Mouse (Mus musculus) c-Kit-positive CD71-positive TER-119-positive erythroid progenitor cells, embryonic 14.5 days (primary cell): ENCODE results near the gene Nkap.
"Not testable (repeated sequence)": the region's sequence is repeated elsewhere in the genome, so short reads cannot be mapped to it uniquely, and the experiment has no call there.

Experiments used
- DNase-seq: peaks from one replicate; pipeline ENCODE4 v3.0.0-alpha.2; 2013; ENCODE audit warnings: low spot score

Gene Nkap

DNA sequence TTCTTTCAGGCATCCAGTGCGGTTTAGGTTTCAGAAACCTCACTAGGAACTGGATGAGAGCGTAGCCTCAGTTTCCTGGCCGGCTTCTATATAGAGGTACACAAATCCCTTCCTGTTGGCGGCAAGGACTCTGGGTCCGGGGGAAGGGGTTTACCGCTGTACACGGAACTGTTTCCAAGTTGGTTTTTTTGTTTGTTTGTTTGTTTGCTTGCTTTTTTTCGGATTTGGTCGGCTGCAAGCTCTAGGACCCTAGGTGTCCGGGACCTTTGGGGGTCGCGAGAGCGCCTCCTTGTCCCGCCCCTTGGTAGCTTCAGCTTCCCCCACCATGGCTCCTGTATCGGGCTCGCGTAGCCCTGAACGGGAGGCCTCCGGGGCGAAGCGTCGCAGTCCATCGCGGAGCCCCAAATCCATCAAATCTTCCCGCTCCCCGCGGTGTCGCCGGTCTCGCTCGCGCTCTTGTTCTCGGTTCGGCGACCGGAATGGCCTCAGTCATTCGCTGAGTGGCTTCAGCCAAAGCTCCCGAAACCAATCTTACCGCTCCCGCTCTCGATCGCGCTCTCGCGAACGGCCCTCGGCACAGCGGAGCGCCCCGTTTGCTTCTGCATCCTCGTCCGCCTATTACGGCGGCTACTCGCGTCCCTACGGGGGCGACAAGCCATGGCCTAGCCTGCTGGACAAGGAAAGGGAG, at the start of gene Nkap:
Gene Nkap, plus strand, starts transcription at position 125 of the 688 bp plus-strand sequence.
- DNase-seq: peak; percentile 80

DNA sequence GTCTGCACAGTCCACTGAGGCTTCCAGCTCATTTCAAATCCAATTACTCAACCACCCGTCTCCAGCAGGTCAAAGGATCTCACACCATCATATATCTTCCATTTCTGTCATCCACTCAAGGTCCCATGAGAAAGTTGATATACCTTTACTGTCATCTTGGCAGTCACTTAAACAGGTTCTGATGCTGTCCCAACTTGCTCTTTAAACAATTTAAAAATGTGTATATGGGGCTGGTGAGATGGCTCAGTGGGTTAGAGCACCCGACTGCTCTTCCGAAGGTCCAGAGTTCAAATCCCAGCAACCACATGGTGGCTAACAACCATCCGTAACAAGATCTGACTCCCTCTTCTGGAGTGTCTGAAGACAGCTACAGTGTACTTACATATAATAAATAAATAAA, 46.2 kb upstream of the Nkap start:
- not testable (repeated sequence) for DNase-seq

DNA sequence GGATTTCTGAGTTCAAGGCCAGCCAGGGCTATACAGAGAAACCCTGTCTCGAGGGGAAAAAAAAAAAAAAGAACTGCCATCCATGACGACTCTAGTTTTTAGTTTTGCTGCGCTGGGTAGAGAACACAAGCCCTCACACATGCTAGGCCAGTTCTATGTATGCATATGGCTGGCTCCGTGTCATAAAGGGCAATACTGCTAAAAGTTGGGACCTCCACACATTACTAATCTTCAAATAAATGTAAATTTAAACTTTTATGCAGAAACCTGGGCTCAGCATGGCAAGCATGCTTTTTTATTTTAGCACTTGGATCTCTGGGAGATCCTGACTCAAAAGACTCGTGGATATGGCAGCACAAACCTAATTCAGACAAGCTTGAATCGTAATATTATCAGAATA, 45.4 kb upstream of the Nkap start:
- no peak for DNase-seq

DNA sequence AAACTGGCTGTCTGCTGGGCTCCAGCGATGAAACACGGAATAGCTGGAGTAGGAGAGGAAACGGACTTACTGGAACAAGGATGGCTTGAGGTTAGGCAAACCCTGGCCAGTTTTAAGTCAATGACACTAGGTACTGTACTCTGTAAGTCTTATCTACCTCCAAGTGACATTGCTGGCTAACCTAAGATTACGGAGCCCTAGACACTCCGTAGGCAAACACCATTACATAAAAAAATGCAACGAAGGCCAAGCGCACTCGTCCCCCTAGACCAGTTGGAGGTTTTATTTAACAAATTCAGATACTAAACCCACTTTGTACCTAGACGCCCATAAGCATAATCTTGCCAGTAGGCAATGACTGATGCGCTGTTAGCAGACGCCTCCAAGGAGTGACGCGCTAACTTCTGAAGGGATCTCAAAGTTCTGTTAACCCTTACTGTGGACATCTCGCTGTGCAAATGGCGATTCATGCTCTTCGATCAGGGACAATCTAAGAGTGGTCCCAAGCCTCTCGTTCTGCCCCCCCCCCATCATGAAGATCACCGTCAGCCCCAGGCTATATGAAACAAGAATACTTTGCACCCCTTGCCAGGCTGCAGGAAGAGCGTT, 42.2 kb upstream of the Nkap start:
- DNase-seq: peak; percentile 42

DNA sequence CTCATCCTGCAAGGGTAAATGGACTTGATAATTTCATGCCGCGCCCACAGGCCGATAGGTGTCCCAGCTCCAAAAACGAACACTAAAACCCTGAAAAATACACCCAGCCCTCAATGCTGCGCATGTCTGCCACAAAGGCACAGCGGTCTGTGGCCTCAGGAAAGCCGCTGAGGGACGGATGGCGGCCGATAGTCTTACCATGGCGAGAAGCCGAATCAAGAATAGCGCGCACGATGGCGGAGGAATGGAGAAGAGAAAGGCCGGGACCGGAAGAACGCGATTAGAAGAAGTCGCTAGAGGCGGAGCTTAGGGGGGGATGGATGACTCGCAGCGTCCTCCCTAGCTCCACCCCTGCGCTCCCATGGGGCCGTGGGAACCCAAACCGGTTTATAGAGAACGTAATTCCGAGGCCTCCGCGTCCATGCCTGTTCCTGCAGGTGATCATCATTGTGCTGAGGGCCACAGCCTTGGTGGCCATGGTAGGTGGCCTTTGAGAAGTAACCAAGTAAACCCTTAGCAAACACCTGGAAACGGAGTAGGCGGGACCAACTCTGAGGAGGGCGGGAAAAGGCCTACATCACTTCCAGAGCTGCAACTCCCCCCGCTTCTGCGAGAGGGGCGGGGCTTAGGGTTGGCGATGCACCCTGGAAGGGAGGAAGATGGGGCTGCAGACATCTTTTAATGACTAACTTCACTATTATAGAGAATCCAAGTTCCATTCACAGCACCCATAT, 41.5 kb upstream of the Nkap start, which contains the start of gene Rpl39:
Gene Rpl39, minus strand, starts transcription at position 476 of the 734 bp plus-strand sequence.
- DNase-seq: peak; percentile 82

DNA sequence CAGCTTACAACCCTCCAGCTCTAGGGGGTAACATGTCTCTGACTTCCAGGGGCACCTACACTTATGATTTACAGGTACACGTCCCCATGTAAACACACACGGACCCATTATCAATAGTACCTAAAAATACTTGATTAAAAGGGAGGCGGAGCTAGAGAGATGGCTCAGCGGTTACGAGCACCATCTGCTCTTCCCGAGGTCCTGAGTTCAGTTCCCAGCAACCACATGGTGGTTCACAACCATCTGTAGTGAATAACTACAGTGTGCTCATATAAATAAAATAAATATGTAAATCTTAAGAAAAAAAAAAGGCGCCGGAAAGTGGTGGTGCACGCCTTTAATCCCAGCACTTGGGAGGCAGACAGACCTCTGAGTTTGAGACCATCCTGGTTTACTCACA, 40.9 kb upstream of the Nkap start:
- DNase-seq: no peak

DNA sequence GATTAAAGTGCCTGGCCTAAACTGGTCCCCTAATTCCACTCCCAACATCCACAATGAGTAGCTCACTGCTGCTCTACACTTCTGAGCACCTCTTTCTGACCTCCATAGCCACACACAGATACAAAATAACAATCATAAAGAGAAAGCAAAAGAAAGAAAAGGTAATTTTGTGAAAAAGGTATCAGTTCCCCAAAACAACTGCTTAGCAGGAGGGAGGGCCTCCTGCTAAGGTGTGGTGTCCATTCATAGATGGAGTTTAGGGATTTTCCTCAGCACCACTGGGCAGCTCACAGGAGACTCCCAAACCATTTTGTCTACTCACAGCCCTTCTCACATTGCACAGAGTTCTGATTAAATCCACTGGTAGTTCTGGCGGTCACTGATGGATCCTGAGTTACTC, 37.8 kb upstream of the Nkap start:
- no peak for DNase-seq

DNA sequence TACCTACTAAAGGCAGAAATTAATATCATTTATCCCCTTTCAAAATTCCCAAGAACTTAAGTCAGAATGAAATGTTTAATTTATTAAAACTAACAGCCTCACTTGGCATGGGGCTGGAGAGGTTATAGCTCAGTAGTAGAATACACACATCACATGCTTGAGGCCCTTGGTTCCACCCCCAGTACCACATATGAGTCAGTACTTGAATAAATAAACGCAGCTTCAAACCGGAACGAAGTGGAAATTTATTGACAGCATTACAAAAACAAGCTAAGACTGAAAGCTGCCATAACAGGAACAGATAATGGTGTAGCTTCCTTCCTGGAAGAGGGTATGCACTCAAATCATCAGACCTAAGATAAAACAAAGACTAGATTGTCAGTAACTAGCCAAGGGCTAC, 35.1 kb upstream of the Nkap start:
- DNase-seq: no peak

DNA sequence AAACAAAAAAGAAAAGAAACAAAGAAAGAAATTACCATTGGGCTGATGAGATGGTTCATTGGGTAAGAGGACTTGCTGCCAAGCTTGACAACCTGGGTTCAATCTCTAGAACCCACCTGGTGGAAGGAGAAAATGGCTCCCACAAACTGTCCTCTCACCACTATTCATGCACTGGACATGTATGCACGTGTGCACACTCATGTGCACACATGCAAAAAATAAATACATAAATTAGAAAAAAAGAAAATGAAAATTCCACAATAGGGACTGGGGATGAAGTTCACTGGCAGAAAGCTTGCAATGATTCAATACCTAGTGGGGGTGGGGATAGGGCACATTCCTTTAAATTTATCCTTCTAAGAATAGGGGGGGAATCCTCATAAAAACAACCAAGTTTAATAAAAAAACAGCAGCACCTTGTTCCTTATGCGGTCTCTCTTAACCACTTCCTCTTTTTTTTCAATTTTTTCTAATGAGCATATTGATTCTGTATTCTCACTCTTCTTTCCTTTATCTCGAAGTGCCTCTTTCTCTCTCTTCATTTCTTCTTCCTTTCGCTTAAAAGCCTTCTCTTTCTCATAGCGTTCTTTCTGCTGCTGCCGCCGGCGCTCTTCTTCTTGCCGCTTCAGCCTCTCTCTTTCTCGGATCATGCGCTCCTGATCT, 31.4 kb upstream of the Nkap start:
- no peak for DNase-seq

DNA sequence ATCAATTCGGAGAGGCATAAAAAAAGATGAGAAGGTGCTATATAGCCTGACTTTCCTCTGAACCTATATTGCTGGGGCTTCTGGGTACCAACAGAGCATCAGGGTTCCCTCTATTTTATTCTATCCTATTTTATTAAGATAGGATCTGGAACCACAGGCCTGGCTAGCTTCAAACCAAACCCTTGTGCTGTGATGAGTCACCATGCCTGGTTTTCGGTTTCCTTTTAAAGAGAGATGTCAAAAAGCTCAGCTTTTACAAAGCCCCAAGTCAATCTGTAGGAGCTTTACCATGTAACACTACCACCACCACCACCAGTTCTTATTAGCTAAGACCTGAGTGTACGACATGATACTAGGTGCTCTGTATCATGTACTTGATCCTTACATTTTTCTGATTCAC, 27.9 kb upstream of the Nkap start:
- DNase-seq: no peak

DNA sequence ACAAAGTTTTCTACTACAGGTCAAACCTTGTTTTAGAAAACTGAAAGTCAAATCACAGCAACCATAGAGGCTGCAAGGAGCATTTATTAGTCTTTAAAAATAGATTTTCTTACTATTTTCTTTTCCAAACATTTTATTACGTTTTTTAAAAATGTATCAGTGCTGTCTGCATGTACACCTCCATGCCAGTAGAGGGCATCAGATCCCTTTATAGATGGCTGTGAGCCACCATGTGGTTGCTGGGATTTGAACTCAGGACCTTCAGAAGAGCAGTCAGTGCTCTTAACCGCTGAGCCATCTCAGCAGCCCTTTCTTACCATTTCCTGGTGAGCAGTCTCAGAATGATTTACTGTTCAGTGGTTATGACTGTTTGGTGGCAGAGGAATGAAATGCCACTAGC, 22.8 kb upstream of the Nkap start:
- no peak for DNase-seq

DNA sequence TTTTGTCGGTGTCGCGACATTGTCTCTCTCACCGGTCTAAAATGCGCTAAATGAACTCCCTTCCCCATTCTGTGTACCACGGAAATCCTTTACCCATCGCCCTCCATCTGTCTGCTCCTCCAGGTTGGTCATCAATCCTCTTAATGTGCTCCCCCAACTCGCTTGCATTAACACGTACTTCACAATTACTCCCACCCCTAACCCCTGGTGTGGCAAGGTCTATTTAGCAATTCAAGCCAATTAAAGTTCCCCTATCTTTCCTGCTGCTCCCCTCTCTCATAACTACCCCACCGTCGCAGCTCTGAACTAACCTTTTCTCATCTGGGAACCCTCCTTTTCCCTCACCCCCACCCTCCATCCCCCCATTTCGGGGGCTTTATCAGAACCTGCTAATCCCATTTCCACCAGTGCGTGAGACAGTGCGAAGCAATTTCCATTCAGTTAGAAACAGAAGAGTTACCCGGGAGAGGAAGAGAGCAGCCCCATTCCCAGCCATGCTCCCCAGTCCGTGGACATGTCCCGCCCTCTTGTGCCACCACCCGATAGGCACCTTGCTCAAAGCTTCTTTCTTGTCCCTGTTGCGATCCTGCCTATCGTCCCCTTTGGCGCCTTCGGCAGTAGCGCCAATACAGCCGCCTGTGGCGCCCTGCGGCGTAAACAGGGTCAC, 16.9 kb upstream of the Nkap start:
- no peak for DNase-seq

DNA sequence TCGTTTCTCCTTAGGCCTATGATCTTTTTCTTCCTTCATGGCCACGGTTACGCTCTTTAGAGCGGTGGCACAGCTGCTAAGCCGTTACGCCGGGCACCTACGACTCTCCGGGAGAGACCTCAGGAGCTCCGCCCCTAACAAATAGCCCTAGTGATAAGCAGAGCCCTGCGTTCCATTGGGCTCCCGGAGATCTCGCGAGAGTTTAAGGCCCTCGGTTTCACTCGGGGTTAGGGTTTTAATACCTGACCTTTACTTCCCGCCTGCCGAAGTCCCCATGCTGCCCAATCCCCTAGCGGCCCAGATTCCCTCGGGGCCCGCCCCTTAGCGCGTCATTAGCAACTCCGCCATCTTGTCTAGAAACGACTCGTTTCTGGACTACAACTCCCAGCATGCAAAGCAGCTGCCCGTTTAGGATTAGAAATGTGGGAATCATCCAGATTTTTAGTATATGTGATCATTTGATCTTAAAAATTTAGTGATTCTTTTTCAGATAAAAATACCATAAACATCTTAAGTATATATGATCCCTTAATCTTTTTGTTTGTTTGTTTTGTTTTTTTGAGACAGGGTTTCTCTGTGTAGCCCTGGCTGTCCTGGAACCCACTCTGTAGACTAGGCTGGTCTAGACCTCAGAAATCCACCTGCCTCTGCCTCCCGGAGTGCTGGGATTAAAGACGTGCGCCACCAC, 16.3 kb upstream of the Nkap start, which contains the start of gene Upf3b:
Gene Upf3b, minus strand, starts transcription at position 130 of the 688 bp plus-strand sequence.
- peak; percentile 92 for DNase-seq

DNA sequence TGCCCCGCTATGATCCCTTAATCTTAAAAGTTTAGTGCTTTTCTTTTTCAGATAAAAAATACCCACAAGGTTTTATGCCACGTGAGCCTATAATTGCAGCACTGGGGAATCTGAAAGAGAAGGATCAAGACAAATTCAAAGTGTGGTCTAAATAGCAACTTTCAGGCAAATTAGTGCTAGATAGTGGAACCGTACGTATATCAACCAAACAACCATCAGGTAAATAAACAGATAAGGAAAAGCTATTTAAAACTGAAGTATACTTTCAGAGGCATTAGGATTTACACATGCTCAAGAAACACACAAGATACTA, 15.8 kb upstream of the Nkap start:
- DNase-seq: no peak

DNA sequence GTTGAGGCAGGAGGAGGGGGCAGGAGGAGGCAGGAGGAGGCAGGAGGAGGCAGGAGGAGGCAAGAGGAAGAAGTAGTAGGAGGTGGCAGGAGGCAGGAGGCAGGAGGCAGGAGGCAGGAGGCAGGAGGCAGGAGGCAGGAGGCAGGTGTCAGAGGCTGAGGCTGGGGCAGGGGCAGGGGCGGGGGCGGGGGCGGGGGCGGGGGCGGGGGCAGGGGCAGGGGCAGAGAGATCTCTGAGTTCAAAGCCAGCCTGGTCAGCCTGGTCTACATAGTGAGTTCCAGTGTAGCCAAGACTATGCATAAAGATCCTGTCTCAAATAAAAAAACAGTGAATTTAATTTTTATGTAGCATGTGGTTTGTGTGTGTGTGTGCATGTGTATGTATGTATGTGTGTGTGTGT, 9.5 kb upstream of the Nkap start:
- DNase-seq: no peak

DNA sequence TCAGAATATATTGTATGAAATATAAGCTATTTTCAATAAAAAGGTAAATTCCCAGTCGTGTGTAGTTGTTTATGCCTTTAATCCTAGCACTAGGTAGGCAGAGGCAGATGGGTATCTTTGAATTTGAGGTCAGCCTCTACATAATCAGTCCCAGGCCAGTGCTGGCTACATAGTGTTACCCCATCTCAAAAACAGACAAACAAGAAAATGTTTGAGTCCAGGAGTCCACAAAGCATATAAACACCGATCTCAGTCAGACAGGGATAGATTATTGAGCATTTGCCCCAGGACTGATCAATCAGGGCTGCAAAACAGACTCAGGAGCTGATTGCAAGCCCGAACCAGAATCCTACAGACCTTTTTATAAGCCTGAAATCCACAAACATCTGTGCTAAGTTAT, 7.0 kb upstream of the Nkap start:
- no peak for DNase-seq

DNA sequence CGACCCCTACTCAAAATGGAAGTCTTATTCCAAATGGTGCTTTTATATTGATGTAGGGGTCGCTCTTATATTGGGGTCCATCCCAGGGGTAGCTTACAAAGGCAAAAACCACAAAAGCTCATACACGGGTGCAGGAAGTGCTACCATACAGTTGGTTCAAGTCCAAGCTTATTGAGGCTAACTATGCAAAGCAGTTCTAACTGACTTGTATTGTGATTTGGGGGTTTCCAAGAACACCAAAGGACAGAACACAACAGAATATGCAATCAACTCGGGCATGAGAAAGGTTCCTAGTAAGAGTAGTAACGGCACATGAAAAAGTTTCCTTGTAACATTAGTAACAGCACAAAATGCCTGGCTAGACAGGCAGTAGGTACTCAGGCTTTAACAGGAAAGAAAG, 6.4 kb upstream of the Nkap start:
- no peak for DNase-seq

DNA sequence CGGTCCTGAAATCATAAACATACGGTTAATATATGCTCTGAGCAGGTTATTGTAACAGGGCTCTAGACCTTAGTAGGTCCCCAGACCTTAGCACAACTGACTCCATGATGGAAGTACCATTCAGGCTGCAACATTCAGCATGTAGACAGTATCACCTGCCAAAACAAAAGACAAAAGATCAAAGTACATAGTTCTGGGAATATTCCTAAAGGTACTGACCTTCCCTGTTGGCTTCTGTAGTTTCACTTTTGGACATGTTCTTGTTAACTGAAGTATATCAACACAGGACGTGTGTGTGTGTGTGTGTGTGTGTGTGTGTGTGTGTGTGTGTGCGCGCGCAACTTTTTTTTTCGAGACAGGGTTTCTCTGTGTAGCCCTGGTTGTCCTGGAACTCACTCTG, 1.1 kb upstream of the Nkap start:
- DNase-seq: no peak

DNA sequence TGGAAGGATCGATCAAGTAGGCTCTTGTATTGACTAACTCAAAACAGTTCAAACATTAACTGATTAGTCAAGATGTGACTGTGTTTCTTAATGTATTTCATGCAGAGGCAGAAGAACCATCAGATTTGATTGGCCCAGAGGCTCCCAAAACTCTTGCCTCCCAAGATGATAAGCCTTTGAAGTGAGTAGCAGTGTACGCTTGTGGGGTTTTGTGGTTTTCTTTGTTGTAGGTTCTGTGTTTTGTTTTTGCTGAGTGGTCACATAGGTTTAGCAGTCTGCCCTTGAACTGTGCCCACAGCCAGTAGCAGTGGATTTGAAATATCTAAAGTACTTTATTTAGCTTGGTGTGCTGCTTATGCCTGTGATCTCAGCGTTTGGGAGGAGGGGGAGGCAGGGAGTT, 15.1 kb downstream of the Nkap start:
- DNase-seq: no peak

DNA sequence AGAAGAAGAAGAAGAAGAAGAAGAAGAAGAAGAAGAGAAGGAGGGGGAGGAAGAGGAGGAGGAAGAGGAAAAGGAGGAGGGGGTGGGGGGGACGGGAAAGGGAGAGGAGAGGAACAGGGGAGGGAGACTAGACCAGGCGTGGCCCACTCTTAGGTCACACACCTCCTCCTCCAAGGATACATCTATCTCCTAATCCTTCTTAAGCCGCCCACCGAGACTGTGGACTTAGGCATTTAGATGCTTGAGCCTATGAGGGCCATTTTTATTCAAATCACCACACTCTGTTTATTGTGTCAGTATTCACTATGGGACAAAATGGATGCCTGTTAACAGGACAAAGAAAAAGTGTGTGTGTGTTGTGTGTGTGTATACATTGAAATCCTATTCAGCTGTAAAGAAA, 17.9 kb downstream of the Nkap start:
- DNase-seq: not testable (repeated sequence)

DNA sequence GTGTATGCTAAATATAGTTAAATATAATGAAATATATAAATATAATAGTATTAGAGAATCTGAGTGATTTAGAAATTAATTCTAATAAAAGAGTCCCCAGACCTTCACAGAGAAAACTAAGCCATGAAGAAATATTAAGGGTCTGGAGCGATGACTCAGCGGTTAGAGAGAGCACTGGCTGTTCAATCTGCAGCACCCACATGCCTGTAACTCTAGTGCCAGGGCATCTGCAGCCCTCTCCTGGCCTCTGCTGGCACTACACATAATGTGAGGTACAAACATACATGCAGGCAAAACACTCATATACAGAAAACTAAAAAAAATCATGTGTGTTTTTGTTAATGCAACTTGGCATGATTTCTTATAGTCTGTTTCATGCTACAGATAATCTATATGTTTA, 18.4 kb downstream of the Nkap start:
- peak; percentile 33 for DNase-seq

DNA sequence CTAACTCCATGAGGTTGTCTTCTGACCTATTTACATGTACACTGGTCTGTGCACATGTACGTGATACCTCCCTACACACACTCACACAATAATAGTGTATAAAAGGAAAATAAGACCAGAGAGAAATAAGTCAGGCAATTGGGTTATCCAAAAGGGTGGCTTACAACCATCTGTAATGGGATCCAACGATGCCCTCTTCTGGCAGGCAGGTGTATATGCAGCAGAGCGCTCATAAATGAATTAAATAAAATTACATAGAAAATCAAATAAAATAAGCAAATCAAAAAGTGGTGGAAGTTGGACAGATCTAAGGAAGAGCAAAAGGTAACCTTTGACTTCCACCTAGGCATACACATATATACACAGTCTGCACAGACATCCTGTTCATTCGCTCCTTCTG, 31.2 kb downstream of the Nkap start:
- peak; percentile 2 for DNase-seq
